Mouse (Mus musculus) embryo, embryonic 10.5 days (tissue): ENCODE measurements around the gene Mga.

Experiments used
- DNase-seq: peaks from one replicate; pipeline ENCODE4 v3.0.0-alpha.2; 2015; ENCODE audit warnings: low spot score

Mga gene

DNA sequence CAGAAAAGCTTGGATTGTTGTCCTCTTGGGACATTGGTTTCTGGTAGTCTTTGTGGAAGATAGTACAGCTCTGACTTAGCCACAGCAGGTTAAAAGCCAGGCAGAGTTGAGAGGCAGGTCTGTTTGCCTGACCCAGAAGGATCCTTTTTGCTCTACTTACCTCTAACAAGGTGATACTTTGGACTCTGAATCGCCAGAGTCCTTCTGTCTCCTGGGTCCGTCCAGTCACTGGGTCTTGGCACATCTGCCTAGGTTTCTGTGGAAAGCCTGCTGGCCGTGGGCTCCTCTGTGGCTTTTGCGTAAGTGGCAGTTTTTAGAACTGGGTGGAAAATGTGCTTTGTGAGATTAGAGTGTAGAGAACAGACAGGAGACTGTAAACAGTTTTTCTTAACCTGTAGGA lies 91.9 kb downstream of the Mga start:
- no peak for DNase-seq

GRCm38 (mm10) chr2:119990881-119991280 lies 93.9 kb downstream of the Mga start:
- DNase-seq = no peak

- DNase-seq = no peak
These were observed 95.3 kb downstream of the Mga start for GRCm38 (mm10) chr2:119992349-119992748.

DNA sequence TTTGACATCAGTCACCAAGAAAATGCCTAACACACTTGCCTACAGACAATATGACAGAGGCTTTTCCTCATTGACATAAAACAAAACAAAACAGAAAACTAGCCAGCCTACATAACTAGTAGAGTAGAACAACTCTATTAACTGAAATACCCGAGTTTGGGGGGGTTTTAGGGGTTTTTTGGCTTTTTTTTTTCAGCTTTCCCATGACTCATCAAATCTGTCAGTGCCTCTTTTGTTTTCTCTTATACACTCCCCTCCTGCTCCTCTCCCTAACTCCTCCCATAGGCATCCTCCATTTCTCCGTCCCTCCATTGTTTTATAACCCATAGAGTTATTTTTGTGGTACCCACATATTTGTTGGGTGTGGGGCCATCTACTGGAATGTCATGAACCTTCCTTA lies 96.5 kb downstream of the Mga start:
- no peak for DNase-seq

DNA sequence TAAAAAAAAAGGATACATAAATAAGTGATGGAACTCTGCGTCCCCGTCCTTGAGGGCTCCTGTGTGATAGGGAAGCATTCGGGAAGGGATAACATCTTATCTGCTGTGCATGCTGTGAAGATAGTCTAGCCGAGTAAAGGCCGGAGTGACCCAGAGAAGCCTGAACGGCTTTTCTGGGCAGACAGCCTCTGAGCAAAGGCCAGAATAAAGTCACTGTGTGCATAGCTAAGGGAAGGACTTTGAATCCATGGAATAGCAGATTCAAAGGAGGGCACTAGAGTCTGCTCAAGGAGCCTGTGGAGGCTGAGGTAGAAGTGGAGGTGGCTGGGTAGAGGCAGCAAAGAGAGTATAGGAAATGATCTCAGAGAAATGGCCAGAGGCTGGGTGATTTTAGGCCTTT lies 97.8 kb downstream of the Mga start:
- DNase-seq = no peak

DNA sequence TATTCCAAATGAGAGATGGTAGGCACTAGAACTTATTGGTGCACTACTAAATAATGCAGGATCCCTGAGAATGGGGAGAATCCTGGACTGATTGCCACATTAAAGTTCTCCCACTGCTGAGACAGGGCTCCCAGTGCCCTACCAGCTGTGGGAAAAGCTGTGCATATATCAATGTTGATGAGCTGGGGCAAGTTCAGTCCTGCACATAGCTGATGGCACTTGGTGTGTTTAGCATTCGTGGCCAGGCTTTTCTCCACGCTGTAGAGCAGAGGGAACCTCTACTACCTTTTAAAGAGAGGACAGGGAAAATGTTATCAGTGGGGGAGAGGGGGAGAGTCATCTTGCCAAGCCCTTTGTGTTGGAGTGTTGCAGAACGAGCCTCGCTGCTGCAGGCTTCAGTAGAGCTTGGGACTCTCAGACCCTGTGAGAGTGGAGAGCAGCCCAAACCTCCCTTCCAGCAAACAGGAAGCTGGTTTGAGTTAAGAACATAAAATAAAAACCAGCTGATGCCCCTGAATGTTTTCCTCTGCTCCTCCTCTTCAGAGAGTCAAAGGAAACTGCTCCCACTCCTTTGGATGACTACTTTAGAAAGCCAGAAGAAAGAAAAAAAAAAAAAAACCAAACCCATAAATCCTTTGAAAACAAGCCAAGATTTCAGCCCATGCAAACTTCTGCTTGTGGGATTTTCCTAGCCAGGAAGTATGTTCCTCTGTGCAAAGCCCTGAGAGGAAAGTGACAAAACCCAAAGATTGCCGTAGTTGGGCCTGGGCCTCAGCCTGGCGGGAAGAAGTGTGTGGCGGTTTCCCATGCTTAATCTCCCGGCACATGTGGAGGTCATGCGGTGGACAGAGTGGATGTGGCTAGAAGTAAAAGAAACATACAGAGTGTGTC lies 98.6 kb downstream of the Mga start:
- peak; percentile 48 for DNase-seq

DNA sequence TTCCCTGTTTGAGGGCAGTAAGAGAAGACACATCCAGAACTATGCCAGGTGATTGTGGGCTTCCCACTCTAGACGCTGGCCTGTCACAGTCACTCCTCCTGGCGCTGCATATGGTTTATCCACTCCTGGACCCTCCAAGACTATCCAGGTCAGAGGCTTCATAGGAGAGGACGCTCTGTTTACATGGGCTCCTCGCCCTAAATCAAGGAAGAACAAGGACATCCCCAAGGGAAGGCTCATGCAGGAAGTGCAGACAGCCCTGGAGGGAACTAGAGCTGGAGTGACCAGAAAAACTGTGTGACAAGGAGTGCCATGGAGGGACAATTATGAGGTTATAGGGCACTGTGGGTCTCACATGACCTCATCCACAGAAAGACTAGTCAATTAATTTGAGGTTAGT lies 100.3 kb downstream of the Mga start:
- DNase-seq = no peak

DNA sequence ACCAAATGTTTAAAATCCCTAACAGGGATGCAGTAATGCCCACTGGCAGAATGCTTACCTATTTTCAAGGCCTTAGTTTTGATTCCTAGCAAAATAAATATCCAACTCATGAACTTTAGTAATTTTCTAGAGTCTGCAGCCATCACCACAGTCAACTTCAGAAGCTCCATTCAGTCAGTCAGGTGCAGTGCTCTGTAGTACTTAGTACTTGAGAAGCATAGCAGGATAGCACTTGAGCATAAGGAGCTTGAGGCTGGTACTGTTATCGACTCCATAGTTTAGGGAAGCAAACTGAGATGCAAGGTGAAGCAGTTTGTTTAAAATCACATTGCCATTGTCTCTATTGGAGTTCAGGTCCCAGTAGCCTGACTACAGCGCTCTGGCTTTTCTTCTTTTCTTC lies 102.7 kb downstream of the Mga start:
- no peak for DNase-seq

GRCm38 (mm10) chr2:120000882-120001584 lies 104.0 kb downstream of the Mga start:
- DNase-seq = no peak

- DNase-seq = no peak
These were observed 104.9 kb downstream of the Mga start for GRCm38 (mm10) chr2:120001956-120002355.

DNA sequence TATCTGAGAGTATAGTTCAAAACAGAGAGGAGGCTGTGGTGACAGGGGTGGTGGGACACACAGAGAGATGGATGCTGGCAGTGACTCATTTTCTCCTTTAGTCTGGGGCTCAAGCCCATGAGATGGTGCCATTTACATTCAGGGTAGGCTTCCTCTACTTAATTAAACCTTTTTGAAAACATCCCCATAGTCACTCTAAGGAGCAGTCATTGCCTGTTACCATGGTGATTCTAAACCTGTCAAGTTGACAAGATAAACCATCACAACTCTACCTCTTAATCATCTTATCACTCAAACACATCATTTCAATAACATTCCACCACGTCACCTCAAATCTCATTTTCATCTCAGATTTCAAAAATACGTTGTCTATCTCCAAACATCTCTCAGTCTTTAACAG lies 106.9 kb downstream of the Mga start:
- DNase-seq = no peak

- no peak for DNase-seq
These were observed 109.7 kb downstream of the Mga start for GRCm38 (mm10) chr2:120006696-120007095.

DNA sequence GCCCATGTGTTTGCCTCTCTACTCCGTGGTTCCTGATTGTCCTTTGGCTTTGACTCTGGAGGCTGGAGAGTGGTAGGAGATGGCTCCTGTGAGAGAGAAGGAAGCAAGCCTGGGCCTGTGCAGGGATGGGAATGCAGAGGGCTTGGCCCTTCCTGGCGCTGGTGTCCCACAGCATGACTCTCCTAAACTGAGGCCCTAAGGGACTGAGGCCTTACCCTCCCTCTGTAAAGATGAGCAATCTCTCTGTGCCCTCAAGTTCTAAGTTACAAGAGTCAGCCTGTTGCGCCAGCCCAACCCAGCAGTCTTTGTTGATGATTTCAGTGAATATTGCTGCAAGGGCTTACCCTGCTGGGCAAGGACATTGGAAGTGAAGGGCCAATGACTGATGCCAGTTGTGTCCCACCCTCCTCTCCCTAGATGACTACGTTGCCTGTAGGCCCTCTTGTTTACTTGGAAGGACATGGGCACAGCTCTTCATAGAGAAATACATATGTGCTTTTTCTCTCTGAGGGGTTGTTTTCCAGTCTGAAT lies 110.7 kb downstream of the Mga start:
- DNase-seq = no peak

- no peak for DNase-seq
These were observed 111.6 kb downstream of the Mga start for GRCm38 (mm10) chr2:120008672-120009071.

- DNase-seq = peak; percentile 79
These were observed 114.6 kb downstream of the Mga start for GRCm38 (mm10) chr2:120011462-120012200.

DNA sequence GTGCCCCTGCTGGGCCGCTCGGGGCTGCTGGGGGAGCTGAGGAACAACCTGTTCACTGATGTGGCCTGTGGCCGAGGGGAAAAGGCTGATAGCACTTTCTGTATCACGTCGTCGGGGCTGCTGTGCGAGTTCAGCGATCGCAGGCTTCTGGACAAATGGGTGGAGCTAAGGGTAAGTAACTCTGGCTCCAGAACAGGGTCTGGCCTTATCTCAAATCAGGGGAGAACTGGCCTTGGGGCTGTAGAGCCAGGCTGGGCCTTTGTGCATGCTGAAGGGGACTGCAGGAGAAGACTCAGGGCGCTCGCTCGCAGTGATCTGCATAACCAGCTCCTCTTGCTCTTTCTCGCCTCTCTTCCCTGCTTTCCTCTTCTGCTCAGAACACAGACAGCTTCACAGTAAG lies 115.9 kb downstream of the Mga start:
- DNase-seq = no peak

DNA sequence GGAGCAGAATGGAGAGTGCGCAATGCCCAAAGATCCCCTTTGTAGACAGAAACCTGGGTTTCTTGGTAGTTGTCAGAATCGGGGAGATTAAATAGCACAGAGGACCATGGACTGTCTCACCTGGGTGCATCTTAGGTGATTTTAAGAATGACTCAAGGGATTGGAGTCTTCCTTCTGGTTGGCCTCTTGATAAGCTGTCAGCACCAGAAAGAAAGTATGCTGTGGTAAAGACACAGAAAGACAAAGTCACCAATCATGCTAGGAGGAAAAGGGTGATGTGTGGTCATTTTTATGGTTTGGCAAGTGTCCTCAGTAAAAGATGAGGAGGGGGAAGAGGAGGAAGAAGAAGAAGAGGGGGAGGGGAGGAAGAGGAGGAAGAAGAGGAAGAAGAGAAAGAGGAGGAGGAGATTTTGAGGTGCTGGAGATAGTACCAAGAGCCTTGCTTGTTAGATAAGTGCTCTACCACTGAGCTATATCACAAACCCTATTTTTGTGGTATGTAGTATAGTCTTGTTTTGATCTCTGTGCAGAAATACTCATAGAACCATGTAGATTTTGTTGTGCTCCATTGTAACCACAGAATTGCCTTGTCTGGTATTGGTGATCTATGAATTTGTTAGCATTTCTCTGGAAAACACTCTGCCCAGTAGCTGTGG lies 116.9 kb downstream of the Mga start:
- no peak for DNase-seq

DNA sequence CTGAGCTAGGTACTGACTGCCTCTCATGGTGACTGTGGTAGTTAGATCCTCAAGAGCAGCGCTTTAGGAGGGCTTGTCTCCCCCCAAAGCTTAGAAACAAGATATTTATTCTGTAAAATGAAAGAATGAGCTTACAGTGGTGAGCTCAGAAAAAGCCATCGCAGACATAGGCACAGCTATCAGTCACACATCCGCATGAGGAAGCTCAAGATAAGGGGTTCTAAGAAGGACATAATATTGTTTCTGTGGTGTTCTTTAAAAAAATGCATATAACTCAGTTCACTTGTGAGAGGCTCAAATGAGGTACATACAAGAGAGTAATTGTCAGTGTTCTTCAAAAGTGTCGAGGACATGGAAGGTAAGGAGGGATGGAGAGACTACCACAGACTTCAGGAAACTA lies 118.9 kb downstream of the Mga start:
- DNase-seq = no peak

- no peak for DNase-seq
These were observed 120.6 kb downstream of the Mga start for GRCm38 (mm10) chr2:120017599-120017998.
